Mouse (Mus musculus) kidney, adult 2 months (tissue): ENCODE results near the gene Egr2.

ENCODE experiments used
- CTCF ChIP-seq: fragments of 200-500 bp; conservative IDR thresholded peaks from 2 replicates; pipeline ENCODE4 v1.5.1; 2011; ENCODE audit warnings: low read depth, mild to moderate bottlenecking, control low read depth, low read length, moderate library complexity, mixed read lengths; ENCODE audit not compliant: insufficient read depth, insufficient read length
- POLR2A ChIP-seq: fragments of 200-500 bp; IDR thresholded peaks from one replicate; pipeline ENCODE4 v1.6.1; 2011; ENCODE audit warnings: low read depth, low read length, control low read depth

DNA sequence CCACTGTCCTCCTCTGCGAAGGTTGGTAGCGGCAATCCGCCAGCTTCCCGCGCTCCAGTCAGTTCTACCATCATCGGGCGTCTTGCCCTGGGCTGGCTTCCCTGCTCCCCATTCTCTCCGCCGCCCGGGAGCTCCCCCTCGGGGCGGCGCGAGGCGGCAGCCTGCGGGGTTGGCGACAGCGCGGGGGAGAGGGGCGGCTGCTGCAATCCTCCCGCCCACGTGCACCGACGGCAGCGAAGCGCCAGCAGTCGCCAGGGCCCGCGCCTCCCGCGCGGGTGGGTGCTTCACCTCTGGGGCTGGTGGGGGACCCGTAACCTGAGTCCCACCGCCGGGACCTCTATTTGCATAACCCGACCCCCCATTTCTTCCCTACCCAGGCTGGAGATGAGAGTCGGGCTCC, at the start of gene Egr2:
- TF ChIP-seq CTCF (no peak), POLR2A (no peak)
